Mouse (Mus musculus): ENCODE measurements around the gene Lcn3. TPM values are rescaled to one million over a fixed set of nuclear protein-coding genes. Genes with fewer than 3 reads are reported as not detected.
"Not testable (repeated sequence)": the region's sequence is repeated elsewhere in the genome, so short reads cannot be mapped to it uniquely, and the experiment has no call there.

The Lcn3 gene
- polyA plus RNA-seq, 1 experiment from 2014 or later, result not detected

GRCm38 (mm10) chr2:25779076-25779475, 13.7 kb downstream of the Lcn3 start:
- Histone ChIP-seq H3K4me2 (replicated peaks) (no peak overlapping the region), H3K27me3 (no peaks in the 10 kb centered on the region), H3K4me3 (no peak overlapping the region), H3K9me3 (no peaks in the 10 kb centered on the region), H3K36me3 (no peaks in the 10 kb centered on the region), H3K27ac (no peak overlapping the region), H3K4me1 (no peaks in the 10 kb centered on the region), H3K9ac (no peak overlapping the region)
- WGBS, result 94% methylated on average over 9 of the region's 9 CpGs
- ATAC-seq (ENCODE audit: insufficient number of reproducible peaks, insufficient read depth, low FRiP score, low TSS enrichment), result no peak

- Histone ChIP-seq H3K9me3 (no peaks in the 10 kb centered on the region), H3K9ac (no peak overlapping the region), H3K4me3 (no peak overlapping the region), H3K27ac (no peak overlapping the region), H3K4me1 (no peaks in the 10 kb centered on the region), H3K27me3 (no peaks in the 10 kb centered on the region), H3K36me3 (no peaks in the 10 kb centered on the region), H3K4me2 (replicated peaks) (no peak overlapping the region)
- 71% methylated on average over 4 of the region's 4 CpGs for WGBS
- no peak for ATAC-seq (ENCODE audit: insufficient number of reproducible peaks, insufficient read depth, low FRiP score, low TSS enrichment)
Measured at GRCm38 (mm10) chr2:25780921-25781320, 15.6 kb downstream of the Lcn3 start.

GRCm38 (mm10) chr2:25781957-25782356, 16.6 kb downstream of the Lcn3 start, which contains the start of gene Gm13539:
Gene Gm13539 (plus strand): TSS chr2:25782257.
- H3K27me3 ChIP-seq, result no peaks in the 10 kb centered on the region
- no peaks in the 10 kb centered on the region for H3K4me1 ChIP-seq
- no peaks in the 10 kb centered on the region for H3K36me3 ChIP-seq
- H3K27ac ChIP-seq, result no peak within 1 kb of the TSS
- no peak for ATAC-seq (ENCODE audit: insufficient number of reproducible peaks, insufficient read depth, low FRiP score, low TSS enrichment)
- no peak within 1 kb of the TSS for H3K4me3 ChIP-seq
- no peak within 1 kb of the TSS for H3K4me2 ChIP-seq (replicated peaks)
- no peak within 1 kb of the TSS for H3K9ac ChIP-seq
- WGBS, result 86% methylated on average over 3 of the region's 3 CpGs
- H3K9me3 ChIP-seq, result no peaks in the 10 kb centered on the region

GRCm38 (mm10) chr2:25785573-25786322, 20.4 kb downstream of the Lcn3 start:
- H3K36me3 ChIP-seq, result no peaks in the 10 kb centered on the region
- H3K9me3 ChIP-seq, result no peaks in the 10 kb centered on the region
- H3K4me3 ChIP-seq, result no peak overlapping the region
- no peak overlapping the region for H3K9ac ChIP-seq
- no peaks in the 10 kb centered on the region for H3K27me3 ChIP-seq
- no peak overlapping the region for H3K4me2 ChIP-seq (replicated peaks)
- 74% methylated on average over 5 of the region's 5 CpGs for WGBS
- H3K27ac ChIP-seq, result no peak overlapping the region
- H3K4me1 ChIP-seq, result no peaks in the 10 kb centered on the region
- ATAC-seq (ENCODE audit: insufficient number of reproducible peaks, insufficient read depth, low FRiP score, low TSS enrichment), result no peak

- Histone ChIP-seq H3K4me2 (replicated peaks) (no peak overlapping the region), H3K36me3 (no peaks in the 10 kb centered on the region), H3K9ac (no peak overlapping the region), H3K4me3 (no peak overlapping the region), H3K9me3 (no peaks in the 10 kb centered on the region), H3K27ac (no peak overlapping the region), H3K27me3 (no peaks in the 10 kb centered on the region), H3K4me1 (no peaks in the 10 kb centered on the region)
- no peak for ATAC-seq (ENCODE audit: insufficient number of reproducible peaks, insufficient read depth, low FRiP score, low TSS enrichment)
- 91% methylated on average over 3 of the region's 3 CpGs for WGBS
Measured at GRCm38 (mm10) chr2:25789092-25789491, 23.7 kb downstream of the Lcn3 start.

- no peaks in the 10 kb centered on the region for H3K36me3 ChIP-seq
- H3K9ac ChIP-seq, result no peak overlapping the region
- H3K4me2 ChIP-seq (replicated peaks), result no peak overlapping the region
- WGBS, result 41% methylated on average over 2 of the region's 2 CpGs
- H3K27me3 ChIP-seq, result no peaks in the 10 kb centered on the region
- H3K4me3 ChIP-seq, result no peak overlapping the region
- H3K4me1 ChIP-seq, result no peaks in the 10 kb centered on the region
- ATAC-seq (ENCODE audit: insufficient number of reproducible peaks, insufficient read depth, low FRiP score, low TSS enrichment), result no peak
- no peaks in the 10 kb centered on the region for H3K9me3 ChIP-seq
- H3K27ac ChIP-seq, result no peak overlapping the region
Measured at GRCm38 (mm10) chr2:25797635-25798034, 32.3 kb downstream of the Lcn3 start.

- Histone ChIP-seq H3K27ac (no peak overlapping the region), H3K4me2 (replicated peaks) (no peak overlapping the region), H3K4me3 (no peak overlapping the region), H3K27me3 (no peaks in the 10 kb centered on the region), H3K9ac (no peak overlapping the region), H3K36me3 (no peaks in the 10 kb centered on the region), H3K9me3 (no peaks in the 10 kb centered on the region), H3K4me1 (no peaks in the 10 kb centered on the region)
- WGBS, result 54% methylated on average over 5 of the region's 5 CpGs
- no peak for ATAC-seq (ENCODE audit: insufficient number of reproducible peaks, insufficient read depth, low FRiP score, low TSS enrichment)
Measured at GRCm38 (mm10) chr2:25798065-25798464, 32.7 kb downstream of the Lcn3 start.

- Histone ChIP-seq H3K9ac (no peak overlapping the region), H3K27ac (no peak overlapping the region), H3K27me3 (no peaks in the 10 kb centered on the region), H3K9me3 (no peaks in the 10 kb centered on the region), H3K36me3 (no peaks in the 10 kb centered on the region), H3K4me3 (no peak overlapping the region), H3K4me2 (replicated peaks) (no peak overlapping the region), H3K4me1 (no peaks in the 10 kb centered on the region)
- WGBS, result 79% methylated on average over 2 of the region's 2 CpGs
- no peak for ATAC-seq (ENCODE audit: insufficient number of reproducible peaks, insufficient read depth, low FRiP score, low TSS enrichment)
Measured at GRCm38 (mm10) chr2:25811711-25812110, 46.3 kb downstream of the Lcn3 start.

- no peak for ATAC-seq (ENCODE audit: insufficient number of reproducible peaks, insufficient read depth, low FRiP score, low TSS enrichment)
- no peak overlapping the region for H3K4me2 ChIP-seq (replicated peaks)
- H3K9me3 ChIP-seq, result no peaks in the 10 kb centered on the region
- H3K9ac ChIP-seq, result no peak overlapping the region
- no peaks in the 10 kb centered on the region for H3K4me1 ChIP-seq
- no peak overlapping the region for H3K27ac ChIP-seq
- no peak overlapping the region for H3K4me3 ChIP-seq
- H3K36me3 ChIP-seq, result no peaks in the 10 kb centered on the region
- WGBS, result 74% methylated on average over 5 of the region's 5 CpGs
- H3K27me3 ChIP-seq, result no peaks in the 10 kb centered on the region
Measured at GRCm38 (mm10) chr2:25813364-25813763, 48.0 kb downstream of the Lcn3 start.

- WGBS, result 57% methylated on average over 1 of the region's 1 CpGs
Measured at GRCm38 (mm10) chr2:25815748-25816147, 50.4 kb downstream of the Lcn3 start, which contains the start of gene Glt6d1. Gene Glt6d1 (minus strand): TSS chr2:25815848.

More at GRCm38 (mm10) chr2:25815748-25816147, 50.4 kb downstream of the Lcn3 start, which contains the start of gene Glt6d1:
- not testable (repeated sequence) for H3K27ac ChIP-seq; H3K27me3 ChIP-seq; H3K9me3 ChIP-seq; H3K9ac ChIP-seq; H3K4me1 ChIP-seq; H3K4me3 ChIP-seq; H3K36me3 ChIP-seq; ATAC-seq (ENCODE audit: insufficient number of reproducible peaks, insufficient read depth, low FRiP score, low TSS enrichment); H3K4me2 ChIP-seq (replicated peaks)
